Mouse (Mus musculus) CD8-positive naive resting alpha-beta T cell, adult 2 months (primary cell): ENCODE measurements around the gene Vars.
"Not testable (repeated sequence)": the region's sequence is repeated elsewhere in the genome, so short reads cannot be mapped to it uniquely, and the experiment has no call there.

Source experiments
- DNase-seq, 2 experiments: peaks; one replicate each; pipeline ENCODE4 v3.0.0; 2022; ENCODE audit warnings: low read depth in 2 of 2, low spot score in 2 of 2

Vars gene

DNA sequence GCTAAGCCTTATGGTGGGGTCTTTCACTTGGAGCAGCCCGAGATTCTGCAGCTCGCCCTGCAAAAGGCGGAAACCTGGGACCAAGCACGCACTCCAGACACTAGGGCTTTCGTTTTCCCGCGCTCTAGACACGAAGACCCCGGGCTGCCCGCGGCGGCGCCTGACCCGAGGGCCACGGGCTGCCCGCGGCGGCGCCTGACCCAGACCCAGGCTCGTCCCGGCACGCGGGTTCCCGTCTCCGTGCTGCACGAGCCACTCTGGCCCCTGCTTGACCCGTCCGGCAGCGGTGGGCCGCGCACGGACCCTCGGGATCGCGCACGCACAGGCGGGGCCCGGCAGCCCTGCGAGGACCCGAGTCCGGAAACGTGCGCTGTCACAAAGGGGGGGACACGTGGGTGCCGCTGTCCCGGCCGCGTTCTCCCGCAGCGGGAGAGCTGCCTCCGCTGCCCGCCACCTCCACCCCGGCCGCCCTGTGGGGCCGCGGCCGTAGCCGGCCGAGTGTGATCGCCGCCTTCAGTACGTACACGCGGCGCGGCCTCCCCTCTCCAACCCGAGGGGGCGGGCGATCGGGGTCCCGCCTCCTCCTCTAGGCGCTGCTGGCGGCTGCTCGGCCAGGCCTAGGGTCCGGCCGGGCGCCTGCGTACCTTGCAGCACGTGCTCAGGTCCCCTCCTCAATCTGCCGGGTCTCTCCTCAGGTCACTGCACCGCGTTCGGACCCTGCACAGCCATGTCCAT is at the start of gene Vars:
Vars (plus strand) TSS at position 271 of the 735 bp plus-strand sequence.
- peak; percentile 79 to 86 for DNase-seq

DNA sequence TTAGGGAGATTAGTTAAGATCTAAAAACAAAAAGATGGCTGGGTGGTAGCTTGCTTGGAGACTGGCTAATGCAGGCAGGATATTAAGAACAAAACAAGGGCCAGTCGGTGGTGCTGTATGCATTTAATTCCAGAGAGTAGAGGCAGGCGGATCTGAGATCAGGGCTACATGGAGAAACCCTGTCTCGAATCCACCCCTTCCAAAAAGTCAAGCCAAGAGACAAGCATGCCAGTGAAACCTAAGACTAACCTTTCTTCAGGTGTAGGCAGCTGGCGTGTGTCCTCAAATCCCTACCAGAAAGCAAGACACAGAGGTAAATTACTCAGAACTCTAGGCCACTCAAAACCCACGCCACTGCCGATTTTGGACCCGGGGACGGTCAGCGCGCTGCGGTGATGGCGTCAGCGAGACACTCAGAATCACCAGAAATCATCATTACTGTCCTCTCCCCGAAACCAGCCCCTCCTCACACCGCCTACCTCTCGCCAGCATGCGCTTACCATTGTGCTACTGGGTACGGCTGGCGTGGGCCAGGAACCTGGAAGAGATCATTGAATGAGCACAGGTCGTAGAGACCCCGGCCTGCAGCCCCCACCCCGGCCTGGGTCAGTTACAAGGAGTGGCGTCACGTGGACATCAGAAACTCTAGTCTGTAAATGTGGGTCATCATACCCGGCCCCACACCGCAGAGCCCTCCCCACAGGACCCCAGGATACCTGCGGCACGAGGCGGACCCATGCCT is 49.0 kb upstream of the Vars start:
- DNase-seq, result peak in 1 of 2 experiments; percentile 11

DNA sequence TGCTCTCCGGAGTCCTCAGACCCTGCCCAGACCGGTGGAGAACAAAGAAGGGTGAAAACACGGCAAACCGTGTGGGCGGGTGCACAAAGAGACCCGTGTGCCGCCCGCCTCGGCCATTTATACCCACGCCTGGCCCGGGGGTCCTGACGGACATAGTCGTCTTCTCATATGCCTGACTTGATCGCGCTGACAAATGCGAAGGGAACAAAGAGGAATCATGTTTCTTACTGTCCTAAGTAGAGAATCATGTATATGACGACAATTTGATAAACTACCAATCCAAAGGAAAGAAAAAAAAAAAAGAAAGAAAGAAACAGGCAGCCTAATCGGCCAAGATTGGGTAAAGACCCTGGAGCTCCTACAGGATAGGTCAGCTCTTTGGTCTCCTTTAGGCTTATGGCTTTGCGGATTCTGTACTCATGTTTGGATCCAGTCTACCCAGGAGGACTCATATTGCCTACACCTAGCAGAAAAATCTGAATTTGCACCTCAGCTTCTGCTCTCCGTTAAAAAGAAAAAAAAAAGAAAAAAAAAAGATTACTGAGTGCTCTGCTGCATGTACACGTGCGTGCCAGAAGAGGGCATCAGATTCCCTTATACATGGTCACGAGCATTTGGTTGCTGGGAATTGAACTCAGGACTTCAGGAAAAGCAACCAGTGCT is 48.3 kb upstream of the Vars start:
- peak; percentile 67 for DNase-seq

DNA sequence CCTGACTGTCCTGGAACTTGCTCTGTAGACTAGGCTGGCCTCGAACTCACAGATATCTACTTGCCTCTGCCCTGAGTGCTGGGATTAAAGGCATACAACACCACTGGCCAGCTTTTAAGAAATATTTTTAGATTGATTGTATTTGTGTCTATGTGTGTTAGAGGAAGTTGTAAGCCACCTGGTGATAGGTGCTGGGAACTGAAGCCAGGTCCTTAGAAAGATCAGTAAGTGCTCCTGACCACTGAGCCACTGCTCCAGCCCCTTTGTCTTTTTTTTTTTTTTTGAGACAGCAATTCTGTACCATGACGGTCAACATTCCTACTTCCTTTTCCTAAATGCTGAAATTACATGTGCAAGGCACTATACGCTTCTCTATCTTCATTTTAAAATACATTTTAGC is 47.5 kb upstream of the Vars start:
- DNase-seq, result no peak

DNA sequence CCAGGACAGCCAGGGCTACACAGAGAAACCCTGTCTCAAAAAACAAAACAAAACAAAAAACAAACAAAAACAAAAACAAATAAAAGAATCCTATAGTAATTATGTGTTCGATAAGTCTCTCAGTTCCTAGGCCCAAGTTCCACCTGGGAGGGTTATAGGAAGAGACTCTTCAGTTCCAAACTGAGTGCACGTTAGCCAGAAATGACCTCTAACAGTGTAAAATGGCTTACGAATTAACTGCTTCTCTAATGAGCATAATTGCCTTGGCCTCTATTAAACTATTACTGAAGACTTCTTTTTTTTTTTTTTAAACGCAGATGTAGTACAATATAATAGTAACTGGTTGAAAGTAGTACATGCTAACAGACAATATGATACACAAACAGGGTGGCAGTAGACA is 46.9 kb upstream of the Vars start:
- DNase-seq, result no peak

DNA sequence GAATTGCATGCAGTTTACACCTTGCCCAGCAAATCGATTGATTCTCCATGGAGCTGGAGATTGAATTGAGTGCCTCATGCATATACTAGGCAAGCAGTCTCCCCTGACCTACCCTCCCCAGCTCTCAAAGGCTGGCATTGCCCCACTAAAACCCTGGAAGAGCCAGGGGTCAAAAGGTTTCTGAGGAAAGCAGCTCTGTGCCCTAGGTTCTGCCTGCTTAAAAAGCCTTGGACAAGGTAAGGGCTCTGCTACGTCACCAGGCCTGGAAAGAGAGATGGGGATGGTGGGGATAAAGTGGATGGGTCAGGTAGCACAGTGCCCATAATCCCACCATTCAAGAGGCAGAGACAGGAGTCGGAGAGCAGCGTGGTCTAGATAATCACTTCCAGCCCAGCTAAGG is 46.0 kb upstream of the Vars start:
- DNase-seq, result no peak

DNA sequence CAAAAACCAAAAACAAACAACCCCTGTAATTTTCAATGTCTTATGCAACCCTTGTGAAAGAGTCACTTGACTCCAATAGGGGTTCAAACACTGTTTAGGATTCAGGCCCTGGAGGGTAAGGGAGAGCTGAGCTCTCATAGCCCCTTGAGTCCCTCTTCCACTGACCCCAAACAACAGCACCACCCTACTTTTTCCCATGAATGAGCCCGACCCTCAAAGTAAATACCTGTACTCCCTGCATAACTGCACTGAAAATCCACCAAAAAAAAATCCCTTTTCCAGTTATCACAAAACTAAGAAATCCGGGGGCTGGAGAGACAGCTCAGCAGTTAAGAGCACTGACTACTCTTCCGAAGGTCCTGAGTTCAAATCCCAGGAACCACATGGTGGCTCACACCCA is 44.9 kb upstream of the Vars start:
- no peak for DNase-seq

DNA sequence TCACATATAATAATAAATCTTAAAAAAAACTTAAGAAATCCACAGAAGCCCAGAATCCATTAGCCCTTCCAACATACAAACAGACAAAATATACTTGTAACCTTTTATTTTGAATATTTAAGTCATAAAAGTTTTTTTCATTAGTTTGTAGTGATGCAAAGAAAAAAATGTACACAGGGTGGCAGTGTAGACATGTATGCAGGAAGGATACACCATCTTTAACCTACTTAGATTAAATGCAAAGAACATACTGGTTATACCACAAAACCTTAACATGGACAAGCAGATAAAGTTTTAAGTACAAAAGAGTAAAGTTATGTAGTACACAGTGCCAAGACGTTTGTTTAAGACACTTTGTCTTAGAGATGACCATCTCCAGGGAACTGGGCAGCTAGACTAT is 44.4 kb upstream of the Vars start:
- no peak for DNase-seq

DNA sequence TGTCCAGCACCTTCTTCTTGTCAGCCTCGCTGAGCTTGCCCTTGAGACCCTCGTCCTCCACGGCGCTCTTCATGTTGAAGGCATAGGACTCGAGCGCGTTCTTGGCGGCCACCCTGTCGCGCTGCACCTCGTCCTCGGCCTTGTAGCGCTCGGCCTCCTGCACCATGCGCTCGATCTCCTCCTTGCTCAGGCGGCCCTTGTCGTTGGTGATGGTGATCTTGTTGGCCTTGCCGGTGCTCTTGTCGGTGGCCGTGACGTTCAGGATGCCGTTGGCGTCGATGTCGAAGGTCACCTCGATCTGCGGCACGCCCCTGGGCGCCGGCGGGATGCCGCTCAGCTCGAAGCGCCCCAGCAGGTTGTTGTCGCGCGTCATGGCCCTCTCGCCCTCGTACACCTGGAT is 43.5 kb upstream of the Vars start:
- not testable (repeated sequence) for DNase-seq

DNA sequence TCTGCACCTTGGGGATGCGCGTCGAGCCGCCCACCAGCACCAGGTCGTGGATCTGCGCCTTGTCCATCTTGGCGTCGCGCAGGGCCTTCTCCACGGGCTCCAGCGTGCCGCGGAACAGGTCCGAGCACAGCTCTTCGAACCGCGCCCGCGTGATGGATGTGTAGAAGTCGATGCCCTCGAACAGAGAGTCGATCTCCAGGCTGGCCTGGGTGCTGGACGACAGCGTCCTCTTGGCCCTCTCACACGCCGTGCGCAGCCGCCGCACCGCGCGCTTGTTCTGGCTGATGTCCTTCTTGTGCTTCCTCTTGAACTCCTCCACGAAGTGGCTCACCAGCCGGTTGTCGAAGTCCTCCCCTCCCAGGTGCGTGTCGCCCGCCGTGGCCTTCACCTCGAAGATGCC is 42.8 kb upstream of the Vars start:
- DNase-seq, result not testable (repeated sequence)

DNA sequence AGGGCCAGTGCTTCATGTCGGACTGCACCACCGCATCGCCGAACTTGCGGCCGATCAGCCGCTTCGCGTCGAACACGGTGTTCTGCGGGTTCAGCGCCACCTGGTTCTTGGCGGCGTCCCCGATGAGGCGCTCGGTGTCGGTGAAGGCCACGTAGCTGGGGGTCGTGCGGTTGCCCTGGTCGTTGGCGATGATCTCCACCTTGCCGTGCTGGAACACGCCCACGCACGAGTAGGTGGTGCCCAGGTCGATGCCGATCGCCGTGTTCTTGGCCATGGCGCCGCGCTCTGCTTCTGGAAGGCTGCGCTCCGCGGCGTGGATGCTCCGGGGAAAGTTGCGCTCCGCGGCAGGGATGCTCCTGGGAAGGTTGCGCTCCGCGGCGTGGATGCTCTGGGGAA is 42.1 kb upstream of the Vars start:
- DNase-seq, result not testable (repeated sequence)

DNA sequence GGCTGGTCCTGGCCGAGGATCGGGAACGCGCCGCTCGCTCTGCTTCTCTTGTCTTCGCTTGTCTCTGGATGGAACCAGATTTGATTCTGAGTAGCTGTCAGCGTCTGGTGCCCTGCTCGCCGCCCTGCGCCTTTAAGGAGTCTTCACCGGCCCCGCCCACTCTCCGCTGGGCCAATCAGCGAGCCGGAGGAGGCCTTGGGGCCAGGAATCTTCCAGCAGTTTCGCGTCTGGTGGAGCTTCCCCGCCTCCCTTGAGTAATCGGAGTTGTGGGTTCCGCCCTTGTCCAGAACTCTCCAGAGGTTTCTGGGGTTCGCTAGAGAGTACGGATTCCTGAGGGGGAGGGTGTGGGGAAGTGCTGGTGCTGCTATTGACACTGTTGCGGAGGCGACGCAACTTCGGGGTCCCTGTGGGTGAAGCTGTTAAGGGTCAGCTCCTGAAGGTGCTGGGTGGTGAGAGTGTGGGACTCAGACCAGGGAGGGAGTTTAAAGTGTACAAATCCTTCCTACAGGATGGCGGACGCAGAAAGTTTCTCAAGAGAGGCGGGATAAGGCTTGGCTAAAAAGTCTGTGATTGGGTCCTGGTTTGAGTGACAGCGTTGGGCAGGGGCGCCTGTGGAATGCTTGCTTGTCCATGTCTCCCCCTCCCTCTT is 41.5 kb upstream of the Vars start, which contains the start of gene Hspa1b:
Hspa1b (minus strand) TSS at position 109 of the 649 bp plus-strand sequence.
- DNase-seq, result peak; percentile 45 to 64

DNA sequence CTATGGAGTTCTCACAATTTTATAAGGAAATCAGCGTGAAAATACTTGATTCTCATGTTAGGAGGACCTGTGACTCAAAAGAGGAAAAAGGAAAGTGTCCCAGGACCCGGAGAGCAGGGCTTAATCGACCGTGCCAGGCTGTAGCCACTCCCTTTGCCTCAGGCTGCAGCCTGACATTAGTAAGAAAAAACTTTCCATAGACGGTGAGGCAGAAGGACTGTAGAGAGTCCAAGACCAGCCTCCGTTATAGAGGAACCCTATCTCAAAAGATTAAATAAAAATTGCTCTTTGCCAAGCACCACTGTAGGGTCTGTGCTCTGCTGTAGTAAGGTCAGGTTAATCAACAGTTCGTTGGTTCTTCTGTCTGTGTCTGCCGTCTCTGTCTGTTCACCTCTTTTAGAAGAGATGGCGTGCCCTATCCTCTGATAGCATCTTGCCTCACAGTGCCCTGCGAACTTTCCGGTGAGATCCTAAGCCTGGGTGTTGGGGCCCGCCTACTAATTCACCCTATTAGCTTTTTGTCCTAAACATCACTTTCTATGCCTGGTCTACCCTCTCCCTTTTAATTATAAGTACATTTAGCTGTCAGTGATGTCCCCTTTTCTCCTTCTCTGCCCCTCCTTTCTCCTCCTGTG is 40.8 kb upstream of the Vars start:
- DNase-seq, result no peak

DNA sequence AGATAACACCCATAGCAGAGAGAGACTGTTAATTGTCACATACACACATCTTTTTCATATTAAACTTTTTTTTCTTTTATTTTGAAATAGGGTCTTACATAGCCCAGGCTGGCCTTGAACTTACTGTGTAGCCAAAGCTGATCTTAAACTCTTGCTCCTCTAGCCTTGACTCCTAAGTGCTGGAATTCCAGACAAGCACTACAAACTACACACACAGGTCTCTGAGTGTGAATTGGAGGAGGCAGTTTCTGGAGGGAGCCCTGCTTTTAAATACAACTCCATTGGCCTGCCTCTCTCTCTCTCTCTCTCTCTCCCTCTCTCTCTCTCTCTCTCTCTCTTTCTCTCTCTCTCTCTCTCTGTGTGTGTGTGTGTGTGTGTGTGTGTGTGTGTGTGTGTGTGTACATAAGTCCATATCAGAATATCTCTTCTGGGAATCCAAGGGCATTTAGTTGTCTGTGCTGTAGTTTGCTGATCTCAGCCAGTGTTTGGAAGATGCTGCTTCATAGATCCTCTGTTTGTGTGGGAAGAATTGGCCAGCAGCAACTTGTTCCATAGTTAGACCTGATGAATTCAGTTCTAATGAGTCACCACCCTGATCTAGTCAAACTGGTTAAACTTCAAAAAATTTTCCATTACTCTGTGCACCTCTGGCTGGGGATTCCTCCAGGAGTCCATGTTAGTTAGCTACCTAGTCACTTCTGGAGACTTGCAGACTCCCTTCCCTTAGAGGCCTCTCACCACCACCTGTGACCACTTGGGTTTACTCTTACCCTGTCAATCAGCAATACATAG is 39.9 kb upstream of the Vars start:
- DNase-seq, result no peak

DNA sequence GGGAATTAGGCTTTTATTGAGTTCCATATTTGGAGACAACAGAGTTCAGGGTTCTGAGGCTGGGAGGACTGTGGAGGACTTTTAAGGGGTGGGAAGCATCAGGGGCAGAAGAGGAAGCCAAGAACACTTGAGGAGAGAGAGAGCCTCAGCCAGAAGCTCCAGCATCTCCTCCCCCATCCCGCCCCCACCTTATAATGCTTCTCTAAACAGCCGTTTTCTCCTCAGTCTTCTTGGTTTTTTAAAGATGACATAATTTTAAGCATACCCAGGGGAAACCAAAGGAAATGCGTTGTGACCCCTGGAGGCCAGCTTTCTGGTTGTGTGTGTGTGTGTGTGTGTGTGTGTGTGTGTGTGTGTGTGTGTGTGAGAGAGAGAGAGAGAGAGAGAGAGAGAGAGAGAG is 38.7 kb upstream of the Vars start:
- no peak for DNase-seq

DNA sequence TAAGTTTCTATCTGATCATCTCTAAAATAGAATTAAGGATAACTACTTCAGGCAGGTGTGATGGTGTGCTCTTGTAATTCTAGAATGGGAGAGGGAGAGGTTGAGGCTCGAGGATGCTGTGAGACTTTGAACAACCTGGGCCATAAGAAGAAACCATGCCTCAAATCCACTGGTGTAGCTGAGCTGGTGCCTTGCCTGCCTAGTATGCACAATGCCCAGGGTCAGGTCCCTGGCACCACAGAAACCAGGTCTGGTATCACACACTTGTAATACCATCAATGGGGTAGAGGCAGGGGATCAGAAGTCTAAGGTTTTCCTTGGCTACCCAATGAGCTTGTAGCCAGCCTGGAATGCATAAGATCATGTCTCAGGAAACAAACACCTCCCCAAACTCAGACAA is 37.9 kb upstream of the Vars start:
- no peak for DNase-seq

DNA sequence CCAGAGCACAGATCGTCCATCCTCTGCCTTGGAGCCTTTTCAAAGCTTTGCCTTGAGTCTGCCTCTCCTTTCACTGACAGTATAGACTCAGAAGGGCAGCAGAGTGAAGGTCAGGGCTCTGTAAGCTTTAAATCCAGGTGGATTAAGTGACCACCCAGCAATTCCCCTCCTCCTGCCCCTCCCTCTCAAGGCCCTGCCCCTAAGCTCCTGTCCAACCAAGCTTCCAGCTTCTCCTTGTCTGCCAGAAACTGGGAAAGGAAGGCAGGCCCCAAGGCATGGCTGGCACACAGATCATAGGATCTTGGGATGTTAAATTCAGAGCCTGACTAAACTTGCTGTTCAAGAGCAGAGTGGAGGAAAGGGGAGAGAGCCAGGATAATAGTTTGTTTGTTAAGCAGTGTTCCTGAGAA is 36.1 kb upstream of the Vars start:
- no peak for DNase-seq

DNA sequence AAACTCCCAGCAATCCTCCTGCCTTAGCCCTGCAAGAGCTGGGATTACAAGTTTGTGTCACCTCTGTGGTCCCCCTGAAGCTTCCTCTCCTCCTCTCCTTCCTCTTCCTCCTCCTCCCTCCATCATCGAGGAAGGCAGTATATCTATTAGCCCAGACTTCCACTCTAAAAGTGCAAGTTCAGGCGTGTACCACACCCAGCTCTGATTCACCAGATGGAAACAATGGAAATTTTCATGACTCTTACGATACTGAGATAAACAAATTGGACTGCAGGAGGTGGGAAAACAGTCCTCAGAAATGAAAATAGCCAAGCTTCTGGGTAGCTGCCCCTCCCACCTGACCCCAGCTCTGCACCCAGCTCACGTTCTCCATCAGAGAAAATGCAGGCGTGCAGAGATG is 35.2 kb upstream of the Vars start:
- DNase-seq, result no peak

DNA sequence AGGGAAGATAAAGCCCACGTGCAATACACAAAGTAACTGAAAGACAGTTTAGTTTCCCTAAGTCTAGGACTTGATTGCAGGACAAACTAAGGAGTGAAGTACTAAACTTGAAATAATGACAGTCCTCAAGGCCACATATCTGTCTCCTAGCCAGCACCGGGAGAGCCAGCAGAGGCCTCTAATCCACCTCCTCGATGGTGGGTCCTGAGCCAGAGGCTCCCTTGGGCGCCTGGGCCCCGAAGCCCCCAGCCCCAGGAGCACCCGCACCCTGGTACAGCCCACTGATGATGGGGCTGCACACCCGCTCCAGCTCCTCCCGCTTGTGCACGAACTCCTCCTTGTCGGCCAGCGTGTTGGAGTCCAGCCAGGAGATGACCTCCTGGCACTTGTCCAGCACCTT is 31.0 kb upstream of the Vars start, which contains the start of gene Gm20481:
Gm20481 (plus strand) TSS at position 91 of the 400 bp plus-strand sequence.
- DNase-seq, result not testable (repeated sequence)

DNA sequence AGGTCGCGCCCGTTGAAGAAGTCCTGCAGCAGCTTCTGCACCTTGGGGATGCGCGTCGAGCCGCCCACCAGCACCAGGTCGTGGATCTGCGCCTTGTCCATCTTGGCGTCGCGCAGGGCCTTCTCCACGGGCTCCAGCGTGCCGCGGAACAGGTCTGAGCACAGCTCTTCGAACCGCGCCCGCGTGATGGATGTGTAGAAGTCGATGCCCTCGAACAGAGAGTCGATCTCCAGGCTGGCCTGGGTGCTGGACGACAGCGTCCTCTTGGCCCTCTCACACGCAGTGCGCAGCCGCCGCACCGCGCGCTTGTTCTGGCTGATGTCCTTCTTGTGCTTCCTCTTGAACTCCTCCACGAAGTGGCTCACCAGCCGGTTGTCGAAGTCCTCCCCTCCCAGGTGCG is 29.9 kb upstream of the Vars start:
- DNase-seq, result not testable (repeated sequence)
